Mouse (Mus musculus) lung, adult 18-20 months (tissue): ENCODE data around the gene Snapin.

Experiments used
- DNase-seq, 2 experiments: peaks; one replicate each; pipeline ENCODE4 v3.0.0; 2022; ENCODE audit warnings: mixed read lengths in 2 of 2

Snapin gene

GRCm38 (mm10) chr3:90490696-90491256, at the start of gene Snapin:
Gene Snapin (minus strand): TSS chr3:90491033.
- DNase-seq, result peak; percentile 96 to 97

GRCm38 (mm10) chr3:90537905-90538296, 47.1 kb upstream of the Snapin start:
- DNase-seq, result no peak

GRCm38 (mm10) chr3:90537141-90537904, 46.5 kb upstream of the Snapin start, which contains the start of gene S100a16:
Gene S100a16 (plus strand): TSS chr3:90537254.
- DNase-seq, result peak; percentile 88 to 90

- DNase-seq, result no peak
Observed at GRCm38 (mm10) chr3:90535446-90535845, 44.6 kb upstream of the Snapin start.

GRCm38 (mm10) chr3:90531713-90532112, 40.9 kb upstream of the Snapin start:
- DNase-seq, result no peak

- no peak for DNase-seq
Observed at GRCm38 (mm10) chr3:90527291-90527873, 36.5 kb upstream of the Snapin start.

DNA sequence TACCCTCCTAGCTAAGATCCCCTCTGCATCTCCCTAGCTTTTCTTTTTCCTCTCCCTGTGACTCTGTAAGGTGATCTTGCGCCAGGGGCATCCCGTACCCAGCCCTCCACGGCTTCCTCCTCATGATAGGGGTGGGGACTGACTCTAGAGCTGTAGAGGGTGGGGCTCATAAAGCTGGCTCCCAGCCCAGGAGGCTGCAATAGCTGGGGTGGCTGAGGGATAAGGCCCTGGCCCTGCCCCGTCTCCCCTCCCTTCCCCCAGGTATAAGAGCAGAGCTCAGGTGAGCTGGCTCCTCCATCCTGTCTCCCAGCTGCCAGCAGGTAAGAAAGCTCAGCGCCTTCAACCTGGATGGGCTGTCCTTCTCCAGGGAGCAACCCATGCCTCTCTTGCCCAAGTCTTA, 35.7 kb upstream of the Snapin start, which contains the start of gene S100a14:
Gene S100a14, plus strand, starts transcription at position 277 of the 400 bp plus-strand sequence.
- peak; percentile 83 to 89 for DNase-seq

GRCm38 (mm10) chr3:90526076-90526475, 35.2 kb upstream of the Snapin start:
- no peak for DNase-seq

DNA sequence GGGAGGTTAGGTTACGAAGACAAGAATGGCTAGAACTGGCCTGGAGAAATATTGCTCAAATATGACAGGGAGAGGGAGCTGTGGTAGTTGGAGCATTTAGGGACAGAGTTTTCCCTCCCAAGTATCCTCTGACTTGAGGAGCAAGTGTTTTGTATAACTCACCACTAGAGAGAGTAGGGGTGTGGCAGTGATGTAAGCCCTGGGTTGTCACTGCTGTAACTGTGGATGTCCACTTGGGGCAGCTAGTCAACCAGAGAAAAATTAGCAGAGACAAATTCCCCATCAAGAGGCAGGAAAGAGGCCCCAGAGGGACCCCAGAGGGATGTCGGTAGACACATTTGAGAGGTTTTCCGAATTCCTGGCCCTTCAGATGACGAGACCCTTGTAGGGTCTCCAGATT, 34.6 kb upstream of the Snapin start:
- DNase-seq, result peak; percentile 53 to 77

GRCm38 (mm10) chr3:90517711-90518110, 26.9 kb upstream of the Snapin start:
- DNase-seq, result no peak

- DNase-seq, result no peak
Observed at GRCm38 (mm10) chr3:90515789-90516188, 25.0 kb upstream of the Snapin start.

DNA sequence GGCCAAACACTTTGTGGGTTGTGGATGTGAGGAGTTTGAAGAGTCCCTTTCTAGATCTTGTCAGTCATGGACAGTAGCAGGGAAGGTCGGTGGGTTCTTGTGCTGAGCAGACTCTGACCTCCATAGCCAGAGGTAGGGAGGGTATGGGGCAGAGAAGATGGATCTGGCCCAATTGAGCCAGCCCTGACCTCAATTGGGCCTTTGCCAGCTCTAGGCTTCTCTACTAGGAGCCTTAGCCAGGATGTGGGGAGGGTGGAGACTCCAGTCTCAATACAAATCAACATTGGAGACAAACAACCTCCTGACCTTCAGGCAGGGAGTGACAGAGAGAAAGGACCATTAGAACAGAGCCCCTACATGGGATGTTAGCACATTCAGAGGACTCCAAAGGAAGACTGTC, 24.4 kb upstream of the Snapin start:
- DNase-seq, result peak; percentile 65 to 80

GRCm38 (mm10) chr3:90514691-90515090, 23.9 kb upstream of the Snapin start:
- DNase-seq, result peak; percentile 88 to 90

- peak; percentile 90 to 93 for DNase-seq
Observed at GRCm38 (mm10) chr3:90513796-90514590, 23.2 kb upstream of the Snapin start, which contains the start of the genes S100a1 and S100a13. Gene S100a1 (minus strand): TSS chr3:90514392. Gene S100a13 (plus strand): TSS chr3:90514435.

GRCm38 (mm10) chr3:90512948-90513642, 22.3 kb upstream of the Snapin start:
- no peak for DNase-seq

GRCm38 (mm10) chr3:90512276-90512675, 21.4 kb upstream of the Snapin start:
- no peak for DNase-seq

DNA sequence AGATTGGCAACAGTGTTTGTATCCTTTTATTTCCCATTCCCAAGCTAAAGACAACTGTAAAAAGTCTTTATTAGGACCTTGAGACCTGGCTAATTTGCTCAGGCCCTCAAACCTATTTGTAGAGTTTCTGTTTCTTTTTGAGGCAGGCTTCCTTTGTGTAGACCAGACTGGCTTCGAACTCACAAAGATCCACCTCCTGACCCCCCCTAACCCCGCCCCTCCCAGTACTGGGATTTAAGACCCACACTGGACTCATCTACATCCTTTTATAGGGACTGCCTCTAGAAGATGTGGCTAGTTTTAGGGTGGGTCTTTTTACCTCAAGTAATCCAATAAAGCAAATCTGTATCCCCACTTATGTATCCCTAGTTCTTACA, 18.9 kb upstream of the Snapin start:
- DNase-seq, result no peak

DNA sequence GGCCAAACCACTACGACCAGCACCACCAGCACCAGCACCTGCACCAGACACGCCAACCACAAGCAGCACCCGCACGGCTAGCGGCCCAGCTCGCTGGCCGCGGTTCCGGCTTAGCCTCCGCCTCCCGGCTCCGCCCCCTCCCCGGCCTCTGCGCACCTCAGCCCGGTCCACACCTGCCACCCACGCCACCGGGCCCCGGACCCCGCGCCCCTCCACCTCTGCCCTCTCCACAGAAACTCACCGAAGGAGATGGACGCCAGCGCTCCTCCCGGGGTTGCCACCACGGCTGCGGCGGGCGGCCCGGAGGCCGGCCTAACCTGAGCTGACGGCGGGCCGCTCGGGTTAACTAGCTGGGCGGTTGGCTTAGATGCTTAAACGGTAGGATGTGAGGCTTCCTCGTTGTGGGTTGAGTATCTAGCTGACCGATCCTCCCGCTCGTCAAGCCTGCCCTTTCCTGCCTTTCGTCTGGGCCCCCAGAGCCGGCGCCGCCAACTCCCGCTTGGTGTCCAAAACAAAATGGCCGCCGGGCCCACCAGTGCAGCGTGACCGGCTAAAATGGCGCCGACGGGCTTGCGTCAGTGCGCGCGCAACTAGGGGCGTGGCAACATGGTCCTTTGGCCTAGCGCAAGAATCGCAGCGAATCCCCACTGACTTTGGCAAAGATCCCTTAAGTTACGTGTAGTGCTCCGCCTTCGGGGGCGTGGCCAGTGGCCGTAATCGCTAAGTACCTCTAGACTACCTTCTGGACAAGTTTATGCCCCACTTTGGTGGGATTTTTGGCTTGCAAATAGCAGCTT, 18.3 kb upstream of the Snapin start, which contains the start of gene Chtop:
Gene Chtop, minus strand, starts transcription at position 549 of the 797 bp plus-strand sequence.
- peak; percentile 99 to 100 for DNase-seq

GRCm38 (mm10) chr3:90508287-90508949, 17.6 kb upstream of the Snapin start:
- DNase-seq, result no peak

DNA sequence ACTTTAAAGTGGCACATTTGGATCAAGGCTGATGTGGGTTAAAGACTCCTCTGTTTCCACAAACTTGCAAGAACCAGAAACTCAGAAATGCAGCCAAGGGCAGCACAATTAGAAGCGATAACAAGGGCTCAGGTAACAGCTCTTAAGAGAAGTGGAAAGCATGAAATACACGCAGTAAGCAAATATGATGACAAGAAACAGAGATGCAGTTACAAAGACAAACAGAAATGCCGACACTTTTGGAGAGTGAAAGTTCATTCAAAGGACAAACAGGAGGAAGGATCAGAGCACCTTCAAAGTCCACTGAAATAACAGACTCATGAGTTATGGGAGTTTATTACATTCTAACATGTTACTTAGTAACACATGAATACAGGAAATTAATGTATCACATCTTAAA, 15.5 kb upstream of the Snapin start:
- peak in 1 of 2 experiments; percentile 54 for DNase-seq

DNA sequence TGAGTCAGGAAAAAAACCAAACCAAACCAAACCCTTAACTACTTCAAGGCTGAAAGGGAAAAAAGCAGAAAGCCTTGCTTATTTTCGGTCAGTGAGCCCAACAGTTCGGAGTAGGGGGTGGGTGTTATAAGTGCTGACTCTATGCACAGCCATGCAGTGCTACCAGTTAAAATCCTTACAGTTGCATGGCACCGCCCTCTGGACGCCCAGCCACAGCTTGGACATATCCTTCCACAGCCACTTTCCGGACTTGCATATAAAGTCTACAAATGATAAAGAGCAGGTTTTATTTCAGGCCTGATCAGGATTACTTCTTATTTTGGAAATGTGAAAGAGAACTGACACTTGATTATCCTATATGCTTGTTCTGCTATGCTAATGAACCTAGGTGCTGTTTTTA, 14.4 kb upstream of the Snapin start:
- DNase-seq, result no peak
